Mouse (Mus musculus) liver, adult 2 months (tissue): ENCODE measurements around the gene Ybx1. TPM values are rescaled to one million over a fixed set of nuclear protein-coding genes. Genes with fewer than 3 reads are reported as not detected.
A peak's percentile ranks its signal among the peaks of the same experiment; 100 is the strongest.

Experiments used
- DNase-seq: peaks from one replicate; pipeline ENCODE4 v3.0.0-alpha.2; 2011; ENCODE audit warnings: low read depth, low spot score; ENCODE audit errors: extremely low read depth
- H3K27ac ChIP-seq: fragments of 200-500 bp; replicated peaks from 2 replicates; pipeline ENCODE4 v1.5.1; 2012; ENCODE audit warnings: low read depth, mild to moderate bottlenecking, control low read depth, inconsistent platforms, low read length; ENCODE audit not compliant: insufficient read depth
- H3K27me3 ChIP-seq: fragments of 200-500 bp; 2 replicates; pipeline ENCODE4 v1.6.1; 2012; ENCODE audit warnings: mild to moderate bottlenecking, moderate library complexity, low read length, inconsistent platforms; ENCODE audit not compliant: control insufficient read depth, insufficient read depth
- H3K36me3 ChIP-seq: fragments of 200-500 bp; 2 replicates; pipeline ENCODE4 v1.6.1; 2012; ENCODE audit warnings: low read length, inconsistent platforms; ENCODE audit not compliant: control insufficient read depth, insufficient read depth
- H3K4me1 ChIP-seq: fragments of 200-500 bp; 2 replicates; pipeline ENCODE4 v1.6.1; 2011; ENCODE audit warnings: low read length; ENCODE audit not compliant: control insufficient read depth, insufficient read depth
- H3K4me3 ChIP-seq: fragments of 200-500 bp; 2 replicates; pipeline ENCODE4 v1.5.1; 2011; ENCODE audit warnings: low read depth, mild to moderate bottlenecking, control low read depth, low read length, moderate library complexity; ENCODE audit not compliant: insufficient read depth
- H3K79me2 ChIP-seq: fragments of 200-500 bp; 2 replicates; pipeline ENCODE4 v1.6.1; 2012; ENCODE audit warnings: inconsistent platforms, mild to moderate bottlenecking, low read length, moderate library complexity; ENCODE audit not compliant: control insufficient read depth, insufficient read depth
- H3K9ac ChIP-seq: fragments of 200-500 bp; 2 replicates; pipeline ENCODE4 v1.6.1; 2012; ENCODE audit warnings: low read depth, mild to moderate bottlenecking, control low read depth, inconsistent platforms, low read length
- CTCF ChIP-seq: fragments of 200-500 bp; IDR thresholded peaks from 2 replicates; pipeline ENCODE4 v1.5.1; 2011; ENCODE audit warnings: low read depth, low read length, control low read depth
- POLR2A ChIP-seq: fragments of 200-500 bp; IDR thresholded peaks from 2 replicates; pipeline ENCODE4 v1.6.1; 2011; ENCODE audit warnings: low read length, control low read depth; ENCODE audit not compliant: insufficient read depth; ENCODE audit errors: extremely low read depth
- WGBS: fragments of 180-500 bp; shearing (Covaris S2); methylation state at CpG from one replicate; pipeline ENCODE4 v1.1.7; 2018; 5-methylcytosine and 5-hydroxymethylcytosine counted together
- polyA plus RNA-seq: library from polyadenylated mRNA; depleted of rRNA; stranded (reverse); fragments of >200 nt; gene quantifications from 2 replicates; pipeline ENCODE4 v1.2.3, GENCODE M21; 2012
- total RNA-seq: library from RNA; depleted of rRNA; stranded (reverse); fragments of >200 nt; gene quantifications from 2 replicates; pipeline ENCODE4 v1.2.3, GENCODE M21; 2014

The Ybx1 gene
- total and polyA plus RNA-seq, 2 experiments = 64.3 to 189 TPM

DNA sequence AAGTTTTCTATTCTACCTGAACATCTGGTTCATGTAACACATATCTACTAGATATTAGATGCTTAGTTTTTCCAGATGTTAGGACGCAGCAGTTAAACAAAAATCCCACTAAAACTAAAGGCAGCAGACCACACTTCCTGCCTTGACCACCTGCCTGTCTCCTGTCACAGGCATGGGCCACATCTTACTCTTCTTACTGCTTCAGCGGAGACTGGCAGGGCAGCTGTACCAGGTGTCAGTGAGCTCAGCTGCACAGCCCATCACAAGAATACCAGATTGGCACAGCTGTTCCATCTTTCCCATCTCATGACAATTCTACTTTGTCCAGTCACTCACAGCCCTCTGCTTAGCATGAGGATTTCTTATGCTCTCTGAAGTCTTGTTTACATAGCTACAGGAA lies 3.0 kb upstream of the Ybx1 start:
- peaks cover 7% of the 10 kb centered on the region for H3K4me1 ChIP-seq
- no peaks in the 10 kb centered on the region for H3K36me3 ChIP-seq
- DNase-seq = no peak
- peaks cover 10% of the 10 kb centered on the region; the same call in 1 of the 2 replicates for H3K79me2 ChIP-seq
- no peaks in the 10 kb centered on the region for H3K27me3 ChIP-seq
- H3K27ac ChIP-seq = no peak overlapping the region
- TF ChIP-seq POLR2A = no peak
- TF ChIP-seq CTCF = no peak
- no peak overlapping the region for H3K9ac ChIP-seq
- H3K4me3 ChIP-seq = no peak overlapping the region
- WGBS = 84% methylated on average over 2 of the region's 2 CpGs

GRCm38 (mm10) chr4:119295134-119295453 lies 690 bp upstream of the Ybx1 start:
- H3K4me1 ChIP-seq = peaks cover 7% of the 10 kb centered on the region
- DNase-seq = no peak
- H3K27me3 ChIP-seq = no peaks in the 10 kb centered on the region
- peak overlapping the region; percentile 33 for H3K9ac ChIP-seq
- peaks cover 2% of the 10 kb centered on the region; the same call in 1 of the 2 replicates for H3K36me3 ChIP-seq
- peaks cover 18% of the 10 kb centered on the region for H3K79me2 ChIP-seq
- WGBS = 5% methylated on average over 6 of the region's 6 CpGs
- TF ChIP-seq CTCF = no peak
- no peak for TF ChIP-seq POLR2A
- no peak overlapping the region for H3K27ac ChIP-seq
- H3K4me3 ChIP-seq = no peak overlapping the region; the same call in 1 of the 2 replicates

DNA sequence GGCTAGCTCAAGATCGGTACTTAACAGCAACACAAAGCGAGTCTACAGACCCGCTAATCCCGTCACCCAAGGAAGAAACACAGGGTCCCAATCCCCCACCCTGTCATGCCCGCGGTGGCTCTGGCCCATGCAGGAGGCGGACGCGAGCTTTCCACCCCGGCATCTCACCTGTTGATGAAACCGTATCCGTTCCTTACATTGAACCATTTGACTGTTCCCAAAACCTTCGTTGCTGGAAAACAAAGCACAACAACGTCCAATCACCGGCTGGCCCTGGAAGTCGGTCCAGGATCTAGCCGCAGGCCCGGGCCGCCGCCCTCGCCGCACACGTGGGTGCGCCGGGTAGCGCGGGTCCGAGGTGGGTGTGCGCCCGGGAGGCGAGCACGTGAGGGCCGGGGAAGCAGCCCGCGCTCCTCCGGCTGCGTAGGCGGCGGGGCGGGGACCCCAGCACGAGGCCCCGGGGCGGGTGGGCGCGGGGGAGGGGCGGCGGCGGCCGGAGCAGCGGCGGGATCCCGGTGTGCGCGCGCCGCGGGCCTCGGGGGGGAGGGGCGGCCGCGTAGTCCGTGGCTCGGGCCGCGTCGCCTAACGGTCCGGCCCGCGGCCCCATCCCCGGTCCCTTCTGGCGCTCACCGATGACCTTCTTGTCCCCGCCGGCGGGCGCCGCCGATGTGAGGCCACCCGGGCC lies 688 bp downstream of the Ybx1 start:
- under 1% methylated on average over 50 of the region's 80 CpGs for WGBS

DNA sequence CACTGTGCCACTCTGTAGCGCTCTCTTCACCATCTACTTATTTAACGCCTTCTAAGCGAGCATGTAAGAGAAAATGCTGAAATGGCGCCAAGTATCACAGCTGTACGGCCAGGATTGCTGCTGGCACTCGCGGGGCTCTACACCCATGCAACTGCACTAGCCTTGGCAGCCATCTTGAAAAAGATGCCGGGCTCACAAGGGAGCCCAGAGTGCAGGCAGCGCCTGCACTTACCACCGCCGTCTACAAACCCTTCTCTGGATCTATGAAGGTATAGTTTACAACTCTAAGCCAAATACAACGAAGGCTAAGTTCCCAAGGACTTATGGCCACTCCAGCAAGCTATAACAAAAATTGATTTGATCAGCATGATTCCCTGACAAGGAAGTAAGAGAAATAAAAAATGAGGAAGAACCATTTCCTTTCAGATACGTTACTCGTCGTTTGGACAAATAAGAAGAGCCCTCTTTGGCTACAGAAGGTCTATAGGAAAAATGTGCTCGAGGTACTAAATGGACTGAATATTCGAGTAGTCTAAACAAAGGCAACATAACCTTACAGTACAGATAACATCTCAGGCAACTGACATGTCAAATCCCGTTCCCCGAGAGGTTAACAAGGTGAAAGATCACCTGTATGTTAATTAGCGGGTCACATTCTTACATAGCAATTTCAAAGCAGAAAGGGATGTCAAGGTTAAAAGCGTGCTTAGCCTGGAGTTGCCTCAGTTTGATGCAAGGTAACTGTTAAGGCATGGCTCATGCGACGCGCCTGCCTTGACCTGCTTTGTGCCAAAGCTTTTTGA lies 1.4 kb downstream of the Ybx1 start:
- peaks cover 2% of the 10 kb centered on the region; the same call in 1 of the 2 replicates for H3K36me3 ChIP-seq
- peak overlapping the region; percentile 44 for H3K9ac ChIP-seq
- peak; percentile 29 for DNase-seq
- peak overlapping the region; percentile 91 for H3K4me3 ChIP-seq
- no peaks in the 10 kb centered on the region for H3K27me3 ChIP-seq
- 2% methylated on average over 24 of the region's 24 CpGs for WGBS
- TF ChIP-seq POLR2A = no peak
- no peak for TF ChIP-seq CTCF
- peaks cover 24% of the 10 kb centered on the region for H3K79me2 ChIP-seq
- peaks cover 7% of the 10 kb centered on the region for H3K4me1 ChIP-seq
- H3K27ac ChIP-seq = no peak overlapping the region; the same call in 1 of the 2 replicates

More for the DNA sequence above, 688 bp downstream of the Ybx1 start:
- DNase-seq = no peak
- peaks cover 7% of the 10 kb centered on the region for H3K4me1 ChIP-seq
- peaks cover 2% of the 10 kb centered on the region; the same call in 1 of the 2 replicates for H3K36me3 ChIP-seq
- peak overlapping the region; percentile 86 for H3K9ac ChIP-seq
- H3K4me3 ChIP-seq = peak overlapping the region; percentile 91
- TF ChIP-seq POLR2A (no peak), CTCF (no peak)
- no peak overlapping the region for H3K27ac ChIP-seq
- peaks cover 24% of the 10 kb centered on the region for H3K79me2 ChIP-seq
- H3K27me3 ChIP-seq = no peaks in the 10 kb centered on the region

DNA sequence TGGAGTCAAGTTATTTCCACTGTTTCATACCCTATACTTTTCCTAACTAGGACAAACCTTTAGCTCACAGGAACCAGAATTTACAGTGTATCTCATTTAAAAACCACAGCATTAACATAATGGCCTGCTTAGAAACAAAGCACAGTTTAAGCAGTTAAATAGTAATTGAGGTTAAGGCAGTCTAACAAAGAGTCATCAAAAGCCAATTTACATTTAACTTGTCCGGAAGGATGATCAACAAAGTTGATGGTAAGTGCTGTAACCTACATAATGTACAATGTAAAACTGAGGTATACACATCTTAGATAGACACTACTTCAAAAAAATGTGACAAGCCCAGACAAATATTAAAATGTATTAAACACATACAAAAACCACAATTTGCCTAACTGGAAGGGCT lies 2.5 kb downstream of the Ybx1 start:
- Histone ChIP-seq H3K27me3 (no peaks in the 10 kb centered on the region), H3K27ac (no peak overlapping the region), H3K4me1 (peaks cover 12% of the 10 kb centered on the region), H3K4me3 (no peak overlapping the region), H3K36me3 (peaks cover 6% of the 10 kb centered on the region; the same call in 1 of the 2 replicates), H3K79me2 (peaks cover 30% of the 10 kb centered on the region), H3K9ac (no peak overlapping the region)
- WGBS = 85% methylated on average over 1 of the region's 1 CpGs
- TF ChIP-seq CTCF = no peak
- TF ChIP-seq POLR2A = no peak
- no peak for DNase-seq

DNA sequence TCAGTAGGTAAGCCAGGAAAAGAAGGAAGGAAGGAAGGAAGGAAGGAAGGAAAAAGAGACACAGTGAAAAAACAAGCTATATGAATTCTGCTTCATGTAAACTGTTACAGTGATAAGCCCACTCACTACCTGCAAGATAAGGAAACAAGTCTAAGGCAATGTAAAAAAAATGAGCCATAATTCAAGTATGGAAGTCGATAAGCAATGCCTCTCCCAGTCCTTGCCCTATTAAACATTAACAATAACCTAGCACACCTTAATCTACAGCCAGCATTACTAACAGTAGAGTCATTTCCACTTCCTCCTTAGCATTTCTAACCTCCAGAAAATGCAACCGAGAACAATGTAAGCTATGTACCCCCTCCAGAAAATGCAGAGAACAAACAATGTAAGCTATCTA lies 9.1 kb downstream of the Ybx1 start:
- Histone ChIP-seq H3K27ac (no peak overlapping the region), H3K27me3 (no peaks in the 10 kb centered on the region), H3K79me2 (peaks cover 15% of the 10 kb centered on the region; the same call in 1 of the 2 replicates), H3K9ac (no peak overlapping the region), H3K36me3 (peaks cover 43% of the 10 kb centered on the region), H3K4me3 (no peak overlapping the region), H3K4me1 (peaks cover 7% of the 10 kb centered on the region; the same call in 1 of the 2 replicates)
- DNase-seq = no peak
- TF ChIP-seq POLR2A (no peak), CTCF (no peak)
- WGBS = 32% methylated on average over 2 of the region's 2 CpGs
